Mouse (Mus musculus) kidney, postnatal 25 days (tissue): ENCODE results near the gene Hebp2.
A peak's percentile ranks its signal among the peaks of the same experiment; 100 is the strongest.
"Not testable (repeated sequence)": the region's sequence is repeated elsewhere in the genome, so short reads cannot be mapped to it uniquely, and the experiment has no call there.

Experiments used
- DNase-seq, 2 experiments: peaks; one replicate each; pipeline ENCODE4 v3.0.0; 2021; ENCODE audit warnings: mixed read lengths in 2 of 2

The Hebp2 gene

GRCm38 (mm10) chr10:18545813-18546235 lies at the start of gene Hebp2:
Hebp2 (minus strand) TSS chr10:18546076.
- DNase-seq, result peak; percentile 65 to 79

- no peak for DNase-seq
These were observed 43.6 kb upstream of the Hebp2 start for GRCm38 (mm10) chr10:18589455-18589854.

- no peak for DNase-seq
These were observed 38.3 kb upstream of the Hebp2 start for GRCm38 (mm10) chr10:18584188-18584587.

- peak in 1 of 2 experiments; percentile 18 for DNase-seq
These were observed 26.7 kb upstream of the Hebp2 start for GRCm38 (mm10) chr10:18572581-18572980.

DNA sequence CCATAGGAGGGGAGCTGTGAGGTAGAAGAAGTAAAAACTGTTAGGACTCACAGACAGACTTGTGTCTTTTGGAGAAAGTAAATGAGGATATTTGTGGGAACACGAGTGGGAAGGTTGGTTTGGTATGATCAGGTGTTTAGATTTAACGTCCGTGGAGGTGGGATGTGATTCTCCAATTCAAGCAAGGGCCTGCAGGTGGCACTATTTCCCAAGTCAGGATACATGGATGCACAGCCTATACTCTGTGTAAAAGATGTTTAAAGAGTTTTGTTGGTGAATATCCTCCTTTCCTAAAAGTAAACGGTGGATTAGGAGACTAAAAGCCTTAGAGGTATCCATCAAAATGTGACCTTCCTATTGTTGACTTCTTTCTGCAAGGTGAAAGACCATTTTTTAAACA lies 17.1 kb upstream of the Hebp2 start:
- DNase-seq, result peak; percentile 43 to 74

- DNase-seq, result no peak
These were observed 15.6 kb upstream of the Hebp2 start for GRCm38 (mm10) chr10:18561445-18561844.

DNA sequence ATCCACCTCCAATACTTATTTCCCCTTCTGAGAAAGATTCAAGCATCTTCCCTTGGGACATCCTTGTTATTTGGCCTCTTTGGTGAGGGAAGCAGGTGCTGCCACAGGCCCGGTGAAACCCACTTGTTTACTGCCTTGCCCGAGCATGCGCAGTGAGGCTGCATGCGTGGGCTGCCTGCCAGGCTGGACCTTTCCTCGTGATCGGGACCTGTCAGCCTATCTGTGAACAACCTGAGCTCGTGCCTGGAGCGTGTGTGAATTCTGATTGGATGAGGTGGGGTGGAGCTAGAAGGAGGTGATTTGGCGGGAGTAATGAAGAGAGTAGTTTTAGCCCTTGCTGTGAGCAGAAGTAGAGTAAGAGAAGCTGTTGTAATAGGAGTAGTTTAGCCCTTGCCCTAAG lies 13.2 kb upstream of the Hebp2 start:
- not testable (repeated sequence) for DNase-seq

- DNase-seq, result peak in 1 of 2 experiments; percentile 21
These were observed 3.7 kb upstream of the Hebp2 start for GRCm38 (mm10) chr10:18549321-18550216.

DNA sequence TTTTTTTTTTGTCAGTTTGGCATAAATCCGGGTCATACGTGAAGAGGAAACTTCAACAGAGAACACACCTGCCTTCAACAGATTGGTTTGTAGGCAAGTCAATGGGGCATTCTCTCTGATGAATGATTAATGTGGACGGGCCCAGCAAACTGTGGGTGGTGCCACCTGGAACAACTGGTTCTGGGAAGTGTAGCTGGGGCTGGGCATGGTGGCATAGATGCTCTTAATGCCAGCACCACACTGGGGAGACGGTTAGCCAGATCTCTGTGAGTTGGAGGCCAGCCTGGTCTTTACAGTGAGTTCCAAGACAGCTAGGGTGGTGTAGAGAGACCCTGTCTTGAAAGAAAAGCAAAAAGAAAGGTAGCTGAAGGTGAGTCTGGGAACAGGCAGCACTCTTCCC lies 1.5 kb upstream of the Hebp2 start:
- DNase-seq, result peak in 1 of 2 experiments; percentile 13

- DNase-seq, result no peak
These were observed 567 bp downstream of the Hebp2 start for GRCm38 (mm10) chr10:18545309-18545708.

- no peak for DNase-seq
These were observed 9.0 kb downstream of the Hebp2 start for GRCm38 (mm10) chr10:18536889-18537288.

- DNase-seq, result no peak
These were observed 13.6 kb downstream of the Hebp2 start for GRCm38 (mm10) chr10:18532293-18532692.

DNA sequence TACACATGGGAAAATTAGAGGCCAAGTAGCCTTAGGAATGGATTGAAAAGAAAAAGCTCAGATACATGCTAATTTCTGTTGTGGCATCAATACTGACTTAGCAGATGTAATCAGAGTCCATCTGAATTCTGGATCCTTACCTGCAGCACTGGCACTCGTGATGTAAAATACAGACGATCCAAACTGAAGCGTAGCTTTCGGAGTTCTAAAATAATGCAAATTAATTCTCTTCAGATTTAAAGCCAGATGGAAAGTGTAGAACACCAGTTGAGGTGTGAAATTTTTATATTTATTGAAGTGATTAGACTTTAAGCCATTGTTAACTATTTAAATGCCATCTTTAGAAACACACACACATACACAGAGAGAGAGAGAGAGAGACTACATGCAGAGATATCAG lies 15.7 kb downstream of the Hebp2 start:
- no peak for DNase-seq

- no peak for DNase-seq
These were observed 16.7 kb downstream of the Hebp2 start for GRCm38 (mm10) chr10:18529177-18529576.

GRCm38 (mm10) chr10:18528475-18528874 lies 17.4 kb downstream of the Hebp2 start:
- peak in 1 of 2 experiments; percentile 52 for DNase-seq

DNA sequence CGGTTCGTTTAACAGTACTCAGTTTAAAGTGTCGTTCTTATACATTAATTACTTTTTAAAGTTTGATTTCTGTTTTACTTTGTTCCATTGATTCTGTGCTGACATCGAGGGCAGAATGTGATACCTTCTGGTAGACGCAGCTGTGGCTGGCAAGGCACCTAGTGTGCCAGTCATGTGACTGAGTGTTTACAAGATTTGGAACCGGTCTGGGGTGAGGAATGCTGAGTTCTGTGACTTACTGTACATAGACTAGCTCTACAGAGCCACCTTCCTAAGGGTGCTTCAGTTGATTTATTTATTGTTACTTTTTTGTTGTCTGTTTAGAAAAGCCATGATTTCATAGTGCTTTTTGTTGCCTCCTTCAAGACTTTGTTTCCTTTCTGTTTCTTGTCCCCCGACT lies 18.1 kb downstream of the Hebp2 start:
- DNase-seq, result peak; percentile 61 to 71

DNA sequence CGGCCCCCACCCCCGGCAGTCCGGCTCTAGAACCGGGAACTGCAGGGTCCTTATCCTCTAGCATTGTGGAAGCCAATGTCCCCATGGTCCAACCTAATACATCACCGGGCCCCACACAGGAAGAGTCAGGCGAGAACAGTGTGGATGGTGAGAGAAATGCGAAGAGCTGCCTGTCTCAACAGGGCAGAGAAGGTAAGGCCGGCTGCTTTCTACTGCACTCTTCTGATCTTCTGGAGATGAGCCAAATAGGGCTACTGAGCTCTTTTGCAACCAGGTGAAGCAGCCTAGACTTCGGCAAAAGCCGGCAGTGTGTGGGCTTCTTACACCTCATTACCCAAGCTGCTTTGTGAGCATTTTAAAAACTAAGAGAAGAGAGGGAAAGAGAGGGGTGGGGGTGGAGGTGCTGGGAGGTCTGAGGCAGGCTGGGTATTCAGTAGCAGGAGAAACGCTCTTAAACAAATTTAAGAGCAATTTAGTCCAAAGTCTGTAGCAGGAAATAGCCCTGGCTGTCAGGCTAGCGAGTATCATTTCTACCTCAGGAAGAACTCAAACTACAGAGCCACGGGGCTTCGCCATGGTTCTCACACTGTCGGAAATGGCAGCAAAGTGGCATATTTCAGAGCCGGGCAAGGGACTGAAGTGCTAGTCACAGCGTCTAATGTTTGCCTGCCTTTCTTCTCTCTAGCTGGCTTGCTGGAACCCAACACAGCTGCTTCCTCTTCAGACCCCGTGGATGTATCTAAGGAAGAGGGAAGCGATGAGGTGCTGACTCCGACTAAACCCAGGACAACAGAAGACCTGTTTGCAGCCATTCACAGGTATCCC lies 18.8 kb downstream of the Hebp2 start:
- DNase-seq, result peak in 1 of 2 experiments; percentile 18

- peak in 1 of 2 experiments; percentile 18 for DNase-seq
These were observed 19.6 kb downstream of the Hebp2 start for GRCm38 (mm10) chr10:18526184-18526850.

DNA sequence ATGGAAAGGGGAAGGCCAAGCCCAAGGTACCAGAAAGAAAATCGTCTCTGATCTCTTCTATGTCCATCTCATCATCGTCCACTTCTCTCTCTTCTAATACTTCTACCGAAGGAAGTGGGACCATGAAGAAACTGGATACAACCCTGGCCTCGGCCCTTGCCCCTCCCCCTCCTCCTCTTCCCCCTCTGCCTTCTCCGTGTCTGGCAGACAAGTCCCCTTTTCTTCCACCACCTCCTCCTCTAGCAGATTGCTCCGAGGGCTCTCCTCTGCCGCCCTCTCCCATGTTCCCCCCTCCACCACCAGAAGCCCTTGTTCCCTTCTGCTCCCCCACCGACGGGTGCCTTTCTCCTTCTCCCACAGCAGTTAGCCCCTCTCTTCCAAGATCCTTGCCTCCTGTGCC lies 20.1 kb downstream of the Hebp2 start:
- DNase-seq, result no peak

DNA sequence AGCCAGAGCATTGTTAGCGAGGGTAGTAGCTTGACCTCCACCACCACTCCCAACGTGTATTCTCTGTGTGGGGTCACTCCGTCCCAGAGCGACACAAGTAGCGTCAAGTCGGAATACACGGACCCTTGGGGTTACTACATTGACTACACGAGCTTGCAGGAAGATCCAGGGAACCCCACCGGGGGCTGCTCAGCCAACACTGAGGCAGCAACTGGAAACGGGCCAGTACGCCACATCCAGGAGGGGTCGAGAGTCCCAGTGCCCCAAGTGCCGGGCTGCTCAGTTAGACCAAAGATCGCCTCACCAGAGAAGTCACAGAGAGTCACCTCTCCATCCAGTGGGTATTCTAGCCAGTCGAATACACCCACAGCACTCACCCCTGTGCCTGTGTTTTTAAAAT lies 20.6 kb downstream of the Hebp2 start:
- no peak for DNase-seq

DNA sequence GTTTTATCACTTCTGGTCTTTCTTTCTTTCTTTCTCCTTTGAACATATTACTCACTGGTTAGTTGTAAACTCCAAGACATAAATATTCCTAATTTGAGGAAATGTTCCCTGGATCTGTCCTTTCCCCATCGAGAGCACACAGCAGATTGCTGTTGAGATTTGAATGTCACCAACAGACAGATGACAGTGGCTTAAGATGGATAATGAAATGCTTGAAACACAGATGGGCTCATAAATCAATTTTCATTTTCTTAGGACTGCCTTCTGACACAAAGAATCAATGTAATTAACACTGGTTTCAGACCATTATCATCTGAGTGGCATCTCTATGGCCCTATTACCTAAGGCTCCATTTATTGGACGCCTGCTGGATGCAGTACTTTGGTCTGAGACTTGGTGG lies 23.3 kb downstream of the Hebp2 start:
- no peak for DNase-seq

- DNase-seq, result no peak
These were observed 34.4 kb downstream of the Hebp2 start for GRCm38 (mm10) chr10:18511496-18511895.

- no peak for DNase-seq
These were observed 35.2 kb downstream of the Hebp2 start for GRCm38 (mm10) chr10:18510663-18511062.
